Mouse (Mus musculus) layer of hippocampus, postnatal 14 days (tissue): Measurements from ENCODE around the gene Tm9sf1. TPM values are rescaled to one million over a fixed set of nuclear protein-coding genes. Genes with fewer than 3 reads are reported as not detected.
A peak's percentile ranks its signal among the peaks of the same experiment; 100 is the strongest.

Experiments used
- DNase-seq, 2 experiments: peaks; one replicate each; pipeline ENCODE4 v3.0.0; 2021 to 2022; ENCODE audit warnings: low spot score in 2 of 2, mixed read lengths in 1 of 2
- long read RNA-seq, 2 experiments: library from polyadenylated mRNA; stranded (forward); transcript quantifications; one replicate each; pipeline ENCODE4 v2.0.0; 2021
- total RNA-seq, 2 experiments: library from RNA; stranded (reverse); gene quantifications; 2 replicates each; pipeline ENCODE4 v1.2.3; 2021

Gene Tm9sf1
- 10 to 100 TPM; 49.0 to 51.1 TPM for total RNA-seq
- long read RNA-seq, experiment 1, transcript Tm9sf1-201 (5 exons, 2,382 nt), result major isoform, 28 of 54 reads
- long read RNA-seq, experiment 1, partial matches to known transcripts, result 1 of 54 reads
- long read RNA-seq, experiment 1, other reads (novel, unspliced or antisense), result 15 of 54 reads
- long read RNA-seq, experiment 2, transcript Tm9sf1-201 (5 exons, 2,382 nt), result major isoform, 32 of 76 reads
- long read RNA-seq, experiment 2, transcript Tm9sf1-202 (6 exons, 2,164 nt), result minor isoform, 8 of 76 reads
- long read RNA-seq, experiment 2, partial matches to known transcripts, result 5 of 76 reads
- long read RNA-seq, experiment 2, other reads (novel, unspliced or antisense), result 23 of 76 reads

GRCm38 (mm10) chr14:55643060-55643907 is at the start of gene Tm9sf1:
Tm9sf1 (minus strand) TSS chr14:55643806.
- DNase-seq, result peak; percentile 86 to 95

GRCm38 (mm10) chr14:55689433-55689832 is 45.8 kb upstream of the Tm9sf1 start:
- no peak for DNase-seq

GRCm38 (mm10) chr14:55682118-55682493 is 38.5 kb upstream of the Tm9sf1 start:
- DNase-seq, result no peak

GRCm38 (mm10) chr14:55681160-55682117 is 37.8 kb upstream of the Tm9sf1 start, which contains the start of gene Tinf2:
Tinf2 (minus strand) TSS chr14:55681820.
- DNase-seq, result peak; percentile 95 to 97

- no peak for DNase-seq
These were observed 34.0 kb upstream of the Tm9sf1 start for GRCm38 (mm10) chr14:55677615-55678014.

GRCm38 (mm10) chr14:55672741-55673060 is 29.1 kb upstream of the Tm9sf1 start:
- DNase-seq, result no peak

GRCm38 (mm10) chr14:55671833-55672740 is 28.5 kb upstream of the Tm9sf1 start, which contains the start of the genes Gmpr2 and Nedd8:
Gmpr2 (plus strand) TSS chr14:55671941.
Nedd8 (minus strand) TSS chr14:55672124.
- peak; percentile 96 for DNase-seq

- DNase-seq, result peak in 1 of 2 experiments; percentile 61
These were observed 27.9 kb upstream of the Tm9sf1 start for GRCm38 (mm10) chr14:55671486-55671832.

GRCm38 (mm10) chr14:55660636-55661035 is 17.0 kb upstream of the Tm9sf1 start:
- DNase-seq, result no peak

GRCm38 (mm10) chr14:55659960-55660573 is 16.5 kb upstream of the Tm9sf1 start, which contains the start of gene Mdp1:
Mdp1 (minus strand) TSS chr14:55660508.
- peak; percentile 75 to 82 for DNase-seq

GRCm38 (mm10) chr14:55658011-55658410 is 14.4 kb upstream of the Tm9sf1 start:
- DNase-seq, result no peak

- no peak for DNase-seq
These were observed 13.3 kb upstream of the Tm9sf1 start for GRCm38 (mm10) chr14:55656935-55657334.

GRCm38 (mm10) chr14:55651528-55651927 is 7.9 kb upstream of the Tm9sf1 start:
- no peak for DNase-seq

GRCm38 (mm10) chr14:55649884-55650283 is 6.3 kb upstream of the Tm9sf1 start, which contains the start of gene Tssk4:
Tssk4 (plus strand) TSS chr14:55650184.
- DNase-seq, result no peak

- no peak for DNase-seq
These were observed 769 bp upstream of the Tm9sf1 start for GRCm38 (mm10) chr14:55644261-55644888.

- no peak for DNase-seq
These were observed 937 bp downstream of the Tm9sf1 start for GRCm38 (mm10) chr14:55642679-55643059.

- DNase-seq, result no peak
These were observed 2.3 kb downstream of the Tm9sf1 start for GRCm38 (mm10) chr14:55641291-55641690.

- no peak for DNase-seq
These were observed 2.8 kb downstream of the Tm9sf1 start for GRCm38 (mm10) chr14:55640816-55641215.

- no peak for DNase-seq
These were observed 5.8 kb downstream of the Tm9sf1 start, which contains the start of gene Gm49378 for GRCm38 (mm10) chr14:55637795-55638194. Gm49378 (minus strand) TSS chr14:55637895.
